Mouse (Mus musculus) midbrain, embryonic 12.5 days (tissue): Measurements from ENCODE around the gene Lcmt1. TPM values are rescaled to one million over a fixed set of nuclear protein-coding genes. Genes with fewer than 3 reads are reported as not detected.

Experiments used
- ATAC-seq: fragments of 200-750 bp; cut with Nextera tagmentation; 2 replicates; pipeline ENCODE4 v1.8.0; 2017; ENCODE audit warnings: low read depth, moderate TSS enrichment, moderate library complexity; ENCODE audit not compliant: low FRiP score
- H3K27ac ChIP-seq: fragments of 300-500 bp; sonication (generic); replicated peaks from 2 replicates; pipeline ENCODE4 v1.5.1; 2016; ENCODE audit warnings: mild to moderate bottlenecking
- H3K27me3 ChIP-seq: fragments of 300-500 bp; sonication (generic); 2 replicates; pipeline ENCODE4 v1.6.1; 2016; ENCODE audit warnings: mild to moderate bottlenecking
- H3K36me3 ChIP-seq: fragments of 300-500 bp; sonication (generic); 2 replicates; pipeline ENCODE4 v1.6.1; 2016
- H3K4me1 ChIP-seq: fragments of 300-500 bp; sonication (generic); 2 replicates; pipeline ENCODE4 v1.6.1; 2016
- H3K4me2 ChIP-seq: fragments of 300-500 bp; sonication (generic); replicated peaks from 2 replicates; pipeline ENCODE4 v1.6.1; 2016; ENCODE audit warnings: mild to moderate bottlenecking, moderate library complexity
- H3K4me3 ChIP-seq: fragments of 300-500 bp; sonication (generic); 2 replicates; pipeline ENCODE4 v1.5.1; 2016; ENCODE audit warnings: mild to moderate bottlenecking
- H3K9ac ChIP-seq: fragments of 300-500 bp; sonication (generic); replicated peaks from 2 replicates; pipeline ENCODE4 v1.6.1; 2016; ENCODE audit warnings: mild to moderate bottlenecking, moderate library complexity
- H3K9me3 ChIP-seq: fragments of 300-500 bp; sonication (generic); 2 replicates; pipeline ENCODE4 v1.6.1; 2016; ENCODE audit warnings: mild to moderate bottlenecking
- WGBS: fragments of 180-500 bp; shearing (Covaris S2); methylation state at CpG from one replicate; pipeline ENCODE4 v1.1.7; 2016; 5-methylcytosine and 5-hydroxymethylcytosine counted together
- polyA plus RNA-seq: library from polyadenylated mRNA; unstranded; fragments of >200 nt; fragmentation: Nextera tagmentation; extraction: Ambion mirVana; gene quantifications from 2 replicates; pipeline ENCODE4 v1.2.1, GENCODE M21; 2016

Lcmt1 gene
- polyA plus RNA-seq: 62.3 and 64.0 TPM in 2 replicates

DNA sequence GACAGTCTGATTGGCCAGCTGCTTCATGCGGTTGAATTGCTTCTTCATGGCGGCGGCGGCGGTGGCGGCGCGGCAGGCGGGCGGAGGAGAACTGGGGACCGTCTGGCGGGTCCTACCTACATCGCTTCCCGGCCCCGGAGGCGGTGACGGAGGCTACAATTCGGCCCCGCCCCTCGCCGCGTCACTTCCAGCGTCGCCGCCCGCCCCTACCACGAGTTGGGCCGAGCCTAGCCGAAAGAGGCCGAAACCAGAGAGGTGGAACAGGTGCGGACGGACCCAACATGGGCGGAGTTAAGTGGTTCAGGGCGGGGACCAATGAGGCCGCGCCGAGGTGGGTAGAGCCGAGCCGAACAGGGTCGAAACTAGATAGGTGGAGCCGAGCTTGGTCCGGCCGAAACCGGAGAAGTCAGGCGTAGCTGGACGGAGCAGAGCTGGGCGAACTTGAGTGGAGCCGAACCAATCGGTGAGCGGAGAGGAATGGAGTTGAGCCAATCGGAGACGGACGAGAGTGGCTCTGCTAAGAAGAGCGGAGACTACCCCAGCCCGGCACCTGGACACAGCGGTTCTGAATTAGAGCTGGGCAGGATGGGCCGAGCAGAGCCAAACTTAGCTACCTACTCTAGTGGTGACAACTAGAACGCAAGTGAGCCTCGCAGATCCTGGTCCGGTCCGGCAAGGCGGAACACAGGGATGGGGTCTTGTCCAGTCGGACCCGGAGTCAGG lies at the start of gene Lcmt1, which contains the start of gene Arhgap17:
Gene Lcmt1, plus strand, starts transcription at position 26 of the 723 bp plus-strand sequence.
Gene Arhgap17, minus strand, starts transcription at position 157 of the 723 bp plus-strand sequence.
- Histone ChIP-seq H3K4me1 (peaks cover 33% of the 10 kb centered on the region), H3K27ac (peak within 1 kb of the TSS; percentile 89), H3K4me2 (peak within 1 kb of the TSS; percentile 81), H3K27me3 (no peaks in the 10 kb centered on the region; the same call in 1 of the 2 replicates), H3K9me3 (no peaks in the 10 kb centered on the region), H3K36me3 (no peaks in the 10 kb centered on the region), H3K9ac (peak within 1 kb of the TSS; percentile 87), H3K4me3 (peak within 1 kb of the TSS; percentile 83)
- under 1% methylated on average over 64 of the region's 64 CpGs for WGBS
- peak; percentile 96 for ATAC-seq

DNA sequence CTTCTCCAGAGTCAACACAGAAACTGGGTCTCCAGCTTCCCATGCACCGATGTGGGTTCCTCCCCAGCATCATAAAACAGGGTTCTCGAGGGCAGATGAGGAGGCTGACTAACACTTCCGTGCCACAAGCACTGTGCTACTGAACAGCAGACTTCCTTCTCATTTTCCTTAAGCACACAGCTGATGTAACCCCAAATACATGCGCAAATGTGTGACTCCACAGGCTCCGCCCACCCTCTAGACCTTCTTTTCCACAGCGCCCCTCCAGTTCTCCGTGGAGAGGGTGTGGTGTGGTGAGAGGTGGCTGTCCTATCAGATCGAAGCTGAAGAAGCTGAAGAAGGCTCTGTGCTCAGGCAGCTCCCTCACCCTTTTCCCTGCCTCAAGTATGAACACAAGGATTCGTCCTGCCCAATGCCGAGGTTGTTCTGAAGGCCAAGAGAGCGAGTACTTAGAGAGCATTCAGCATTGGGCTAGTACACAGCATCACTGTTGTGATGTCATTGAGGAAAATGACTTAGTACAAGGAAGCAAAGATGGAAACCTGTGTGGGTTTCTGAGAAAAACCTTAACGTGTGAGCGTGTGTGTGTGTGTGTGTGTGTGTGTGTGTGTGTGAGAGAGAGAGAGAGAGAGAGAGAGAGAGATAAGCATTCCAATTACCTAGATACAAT lies 47.0 kb upstream of the Lcmt1 start:
- WGBS: 92% methylated on average over 13 of the region's 13 CpGs
- Histone ChIP-seq H3K9me3 (no peaks in the 10 kb centered on the region), H3K9ac (no peak overlapping the region), H3K4me3 (no peak overlapping the region), H3K4me1 (no peaks in the 10 kb centered on the region), H3K4me2 (no peak overlapping the region), H3K36me3 (peaks cover 80% of the 10 kb centered on the region), H3K27ac (no peak overlapping the region), H3K27me3 (no peaks in the 10 kb centered on the region)
- ATAC-seq: no peak

DNA sequence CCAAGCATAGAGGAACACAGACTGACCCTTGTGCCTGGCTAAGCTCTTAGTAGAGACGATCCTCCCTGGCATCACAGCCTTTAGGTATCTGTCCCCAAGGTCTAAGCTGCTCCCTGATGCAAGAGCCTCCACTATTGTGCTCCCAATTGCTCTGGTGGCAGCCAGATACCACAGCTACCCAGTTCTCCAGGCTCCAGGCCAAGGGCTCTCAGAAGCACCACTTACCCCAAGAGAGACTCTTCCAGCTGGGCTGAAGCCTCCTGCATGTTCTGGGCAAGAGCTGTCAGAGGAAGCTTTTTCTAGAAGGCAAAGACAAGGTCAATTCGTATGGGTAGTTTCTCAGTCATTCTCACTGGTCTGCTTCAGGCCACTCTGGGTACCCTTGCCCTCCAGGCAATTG lies 46.2 kb upstream of the Lcmt1 start:
- Histone ChIP-seq H3K4me1 (0 out of 2 replicates have a peak, but pooled peaks cover 3% of the 10 kb centered on the region), H3K9ac (no peak overlapping the region), H3K27ac (no peak overlapping the region), H3K9me3 (no peaks in the 10 kb centered on the region), H3K27me3 (no peaks in the 10 kb centered on the region), H3K4me3 (no peak overlapping the region), H3K4me2 (no peak overlapping the region), H3K36me3 (peaks cover 73% of the 10 kb centered on the region)
- 86% methylated on average over 2 of the region's 2 CpGs for WGBS
- ATAC-seq: no peak

DNA sequence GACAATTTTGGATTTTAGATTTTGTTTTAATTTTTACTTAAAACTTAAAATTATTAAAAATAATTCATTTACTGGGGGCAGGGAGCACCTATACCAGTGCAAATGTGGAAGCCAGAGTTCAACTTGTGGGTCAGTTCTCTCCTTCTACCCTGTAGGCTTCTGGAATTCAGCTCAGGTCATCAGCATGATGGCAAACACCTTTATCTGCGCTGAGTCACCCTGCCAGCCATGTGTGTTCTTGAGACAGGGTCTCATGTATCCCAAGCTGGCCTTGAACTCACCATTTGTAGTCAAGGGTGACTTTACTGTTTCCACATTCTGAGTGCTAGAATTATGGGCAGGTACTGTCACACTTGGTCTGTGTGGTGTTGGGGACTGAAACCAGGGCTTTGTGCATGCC lies 45.5 kb upstream of the Lcmt1 start:
- H3K27ac ChIP-seq: no peak overlapping the region
- 0 out of 2 replicates have a peak, but pooled peaks cover 6% of the 10 kb centered on the region for H3K4me1 ChIP-seq
- ATAC-seq: no peak
- peaks cover 66% of the 10 kb centered on the region for H3K36me3 ChIP-seq
- H3K9ac ChIP-seq: no peak overlapping the region
- 94% methylated on average over 1 of the region's 1 CpGs for WGBS
- no peaks in the 10 kb centered on the region for H3K9me3 ChIP-seq
- no peak overlapping the region for H3K4me2 ChIP-seq
- H3K27me3 ChIP-seq: no peaks in the 10 kb centered on the region
- no peak overlapping the region for H3K4me3 ChIP-seq

DNA sequence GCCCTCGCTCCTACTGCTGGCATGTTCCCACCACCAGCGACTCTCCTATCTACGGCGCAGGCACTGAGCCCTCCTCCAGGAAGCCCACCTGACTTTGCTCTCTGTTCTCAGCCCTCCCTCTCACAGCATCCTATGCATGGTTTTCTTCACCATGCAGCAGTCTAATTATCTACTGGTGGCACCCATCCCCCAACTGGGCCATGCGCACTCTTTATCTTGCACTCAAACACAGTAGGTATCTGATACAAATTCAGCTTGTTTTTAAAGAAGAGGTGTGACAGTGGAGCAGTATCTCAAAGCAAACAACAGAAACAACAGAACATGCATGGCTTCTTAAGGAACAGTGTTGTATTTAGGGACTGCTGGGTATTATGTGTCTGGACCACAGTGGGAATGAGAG lies 43.5 kb upstream of the Lcmt1 start:
- no peaks in the 10 kb centered on the region for H3K27me3 ChIP-seq
- no peak overlapping the region for H3K9ac ChIP-seq
- H3K27ac ChIP-seq: no peak overlapping the region
- H3K4me1 ChIP-seq: 0 out of 2 replicates have a peak, but pooled peaks cover 6% of the 10 kb centered on the region
- no peak overlapping the region for H3K4me2 ChIP-seq
- WGBS: 87% methylated on average over 5 of the region's 5 CpGs
- H3K9me3 ChIP-seq: no peaks in the 10 kb centered on the region
- no peak for ATAC-seq
- no peak overlapping the region for H3K4me3 ChIP-seq
- peaks cover 50% of the 10 kb centered on the region for H3K36me3 ChIP-seq

DNA sequence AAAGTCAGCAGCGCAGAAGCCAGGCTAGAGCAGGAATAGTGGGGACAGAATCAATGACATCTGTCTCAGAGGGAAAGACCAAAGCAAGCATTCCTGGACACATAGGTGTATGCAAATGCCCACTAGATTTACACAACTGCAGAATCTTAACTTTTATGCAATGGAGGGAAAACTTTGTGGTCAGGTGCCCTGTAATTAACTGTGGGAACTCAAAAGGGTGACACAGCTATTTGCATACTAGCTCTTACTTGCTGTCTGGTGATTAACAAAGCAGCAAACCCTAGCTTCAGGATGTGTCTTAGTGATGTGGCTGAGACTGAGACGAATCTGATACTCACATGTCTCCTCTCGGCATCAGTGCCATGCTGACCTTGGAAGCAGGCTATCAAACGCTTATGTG lies 42.7 kb upstream of the Lcmt1 start:
- Histone ChIP-seq H3K9me3 (no peaks in the 10 kb centered on the region), H3K27ac (no peak overlapping the region), H3K27me3 (no peaks in the 10 kb centered on the region), H3K4me1 (0 out of 2 replicates have a peak, but pooled peaks cover 6% of the 10 kb centered on the region), H3K4me2 (no peak overlapping the region), H3K9ac (no peak overlapping the region), H3K4me3 (no peak overlapping the region), H3K36me3 (peaks cover 42% of the 10 kb centered on the region)
- no peak for ATAC-seq
- WGBS: 93% methylated on average over 4 of the region's 4 CpGs

DNA sequence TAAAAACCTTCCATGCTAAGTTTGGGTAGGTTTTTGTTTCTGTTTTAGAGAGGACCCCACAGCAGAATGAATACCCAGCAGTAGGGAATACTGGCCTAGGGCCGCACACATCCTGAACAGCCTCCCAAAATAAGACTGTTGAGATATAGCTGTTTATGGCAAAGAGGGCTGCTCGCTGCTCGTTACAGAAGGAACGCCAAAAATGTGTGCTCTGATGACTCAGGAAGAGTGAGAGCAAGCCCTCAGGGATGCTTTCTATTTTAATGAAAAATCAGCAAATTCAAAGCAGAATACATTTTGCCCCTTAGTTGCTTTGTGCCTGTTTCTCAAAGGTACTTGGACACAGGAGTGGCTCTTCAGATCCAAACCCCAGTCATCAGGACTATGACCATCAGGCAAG lies 41.7 kb upstream of the Lcmt1 start:
- 0 out of 2 replicates have a peak, but pooled peaks cover 6% of the 10 kb centered on the region for H3K4me1 ChIP-seq
- 90% methylated on average over 4 of the region's 4 CpGs for WGBS
- H3K9ac ChIP-seq: no peak overlapping the region
- H3K4me2 ChIP-seq: no peak overlapping the region
- H3K4me3 ChIP-seq: no peak overlapping the region
- no peaks in the 10 kb centered on the region for H3K27me3 ChIP-seq
- no peak overlapping the region for H3K27ac ChIP-seq
- ATAC-seq: no peak
- H3K36me3 ChIP-seq: peaks cover 33% of the 10 kb centered on the region
- H3K9me3 ChIP-seq: no peaks in the 10 kb centered on the region

DNA sequence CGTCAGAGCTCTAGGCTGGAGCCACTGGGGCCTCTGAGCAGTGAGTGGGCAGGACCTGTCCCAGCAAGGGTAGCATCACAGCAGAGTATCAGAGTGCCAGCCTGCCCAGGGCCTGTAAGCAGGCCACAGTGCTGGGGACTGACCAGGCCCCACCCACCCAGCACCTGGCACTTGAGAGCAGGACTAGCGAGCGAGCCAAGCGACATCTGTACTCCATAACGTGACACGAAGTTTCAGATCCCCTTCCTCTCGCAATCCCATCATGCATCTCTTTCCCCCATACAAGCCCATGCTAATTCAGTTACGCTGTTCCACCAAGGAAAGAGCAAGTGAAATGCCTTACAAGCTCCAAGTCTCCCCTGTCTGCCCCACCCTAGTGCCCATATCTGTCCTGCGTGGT lies 39.1 kb upstream of the Lcmt1 start:
- Histone ChIP-seq H3K36me3 (peaks cover 21% of the 10 kb centered on the region), H3K27ac (no peak overlapping the region), H3K9ac (no peak overlapping the region), H3K4me2 (no peak overlapping the region), H3K9me3 (no peaks in the 10 kb centered on the region), H3K27me3 (no peaks in the 10 kb centered on the region), H3K4me3 (no peak overlapping the region), H3K4me1 (0 out of 2 replicates have a peak, but pooled peaks cover 6% of the 10 kb centered on the region)
- 90% methylated on average over 9 of the region's 9 CpGs for WGBS
- no peak for ATAC-seq

DNA sequence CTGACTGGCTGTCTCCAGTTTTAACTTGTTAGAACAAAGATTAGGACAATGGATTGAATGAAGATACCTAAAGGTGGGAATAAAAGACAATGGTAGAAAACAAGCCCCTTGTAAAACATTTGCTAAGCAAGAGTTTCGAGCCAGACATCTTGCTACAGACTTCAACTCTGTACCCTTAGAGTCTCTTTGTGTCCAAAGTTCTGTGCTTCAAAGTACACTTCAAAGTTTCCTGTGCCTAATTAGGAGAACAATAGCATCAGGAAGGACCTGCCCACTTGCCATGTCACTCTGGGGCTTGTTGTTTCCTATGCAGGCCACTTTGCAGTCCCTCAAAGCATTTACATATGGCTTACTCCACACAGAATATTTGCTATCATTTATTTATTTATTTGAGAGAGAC lies 33.3 kb upstream of the Lcmt1 start:
- Histone ChIP-seq H3K4me1 (peaks cover 8% of the 10 kb centered on the region), H3K36me3 (0 out of 2 replicates have a peak, but pooled peaks cover 2% of the 10 kb centered on the region), H3K9me3 (no peaks in the 10 kb centered on the region), H3K27me3 (no peaks in the 10 kb centered on the region), H3K27ac (no peak overlapping the region), H3K9ac (no peak overlapping the region), H3K4me2 (no peak overlapping the region), H3K4me3 (no peak overlapping the region)
- WGBS: 71% methylated on average over 1 of the region's 1 CpGs
- no peak for ATAC-seq

DNA sequence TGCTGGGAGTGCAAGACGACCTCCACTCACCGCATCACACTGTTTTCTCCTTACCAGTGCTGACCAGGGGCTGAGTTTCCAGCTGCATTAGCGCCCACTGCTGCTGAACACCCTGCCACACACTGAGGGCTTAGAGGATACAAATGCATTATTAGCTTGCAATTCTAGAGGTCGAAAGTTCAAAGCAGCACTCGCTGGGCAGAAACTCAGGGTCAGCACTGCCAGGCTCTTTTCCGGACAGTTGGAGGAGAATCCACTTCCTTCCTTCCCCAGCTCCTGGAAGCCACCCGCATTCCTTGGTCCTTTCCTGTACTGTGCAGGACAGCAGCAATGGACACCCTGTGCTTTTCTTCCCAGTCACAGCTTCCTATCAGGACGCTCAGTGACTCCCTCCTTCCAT lies 31.2 kb upstream of the Lcmt1 start:
- 50% methylated on average over 8 of the region's 8 CpGs for WGBS
- 0 out of 2 replicates have a peak, but pooled peaks cover 2% of the 10 kb centered on the region for H3K36me3 ChIP-seq
- no peaks in the 10 kb centered on the region for H3K27me3 ChIP-seq
- no peak overlapping the region for H3K4me3 ChIP-seq
- no peak overlapping the region for H3K4me2 ChIP-seq
- H3K27ac ChIP-seq: no peak overlapping the region
- H3K9ac ChIP-seq: no peak overlapping the region
- no peaks in the 10 kb centered on the region for H3K9me3 ChIP-seq
- H3K4me1 ChIP-seq: peaks cover 26% of the 10 kb centered on the region
- ATAC-seq: no peak

DNA sequence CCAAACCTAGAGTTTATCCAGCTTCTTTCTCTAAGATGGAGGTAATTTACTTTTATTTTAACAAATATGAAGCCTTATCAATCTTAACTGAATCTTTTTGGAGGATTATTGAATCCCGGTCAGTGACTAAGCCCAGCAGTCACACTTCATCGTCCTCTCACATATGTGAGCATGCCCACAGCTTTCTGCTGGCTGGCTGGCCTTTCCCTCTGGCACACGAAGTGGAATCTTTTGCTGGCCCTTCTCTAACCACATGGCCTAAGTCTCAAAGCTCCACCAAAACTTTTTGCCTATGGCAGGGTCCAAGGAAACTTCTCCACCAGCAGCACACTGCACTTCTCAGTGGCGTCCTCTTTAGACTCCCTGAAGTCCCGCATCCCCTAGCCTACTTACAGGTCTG lies 27.7 kb upstream of the Lcmt1 start:
- H3K9ac ChIP-seq: no peak overlapping the region
- no peak overlapping the region for H3K4me2 ChIP-seq
- H3K36me3 ChIP-seq: 0 out of 2 replicates have a peak, but pooled peaks cover 2% of the 10 kb centered on the region
- ATAC-seq: no peak
- no peak overlapping the region for H3K4me3 ChIP-seq
- no peaks in the 10 kb centered on the region for H3K9me3 ChIP-seq
- WGBS: 38% methylated on average over 5 of the region's 5 CpGs
- peaks cover 26% of the 10 kb centered on the region for H3K4me1 ChIP-seq
- H3K27ac ChIP-seq: no peak overlapping the region
- H3K27me3 ChIP-seq: no peaks in the 10 kb centered on the region

DNA sequence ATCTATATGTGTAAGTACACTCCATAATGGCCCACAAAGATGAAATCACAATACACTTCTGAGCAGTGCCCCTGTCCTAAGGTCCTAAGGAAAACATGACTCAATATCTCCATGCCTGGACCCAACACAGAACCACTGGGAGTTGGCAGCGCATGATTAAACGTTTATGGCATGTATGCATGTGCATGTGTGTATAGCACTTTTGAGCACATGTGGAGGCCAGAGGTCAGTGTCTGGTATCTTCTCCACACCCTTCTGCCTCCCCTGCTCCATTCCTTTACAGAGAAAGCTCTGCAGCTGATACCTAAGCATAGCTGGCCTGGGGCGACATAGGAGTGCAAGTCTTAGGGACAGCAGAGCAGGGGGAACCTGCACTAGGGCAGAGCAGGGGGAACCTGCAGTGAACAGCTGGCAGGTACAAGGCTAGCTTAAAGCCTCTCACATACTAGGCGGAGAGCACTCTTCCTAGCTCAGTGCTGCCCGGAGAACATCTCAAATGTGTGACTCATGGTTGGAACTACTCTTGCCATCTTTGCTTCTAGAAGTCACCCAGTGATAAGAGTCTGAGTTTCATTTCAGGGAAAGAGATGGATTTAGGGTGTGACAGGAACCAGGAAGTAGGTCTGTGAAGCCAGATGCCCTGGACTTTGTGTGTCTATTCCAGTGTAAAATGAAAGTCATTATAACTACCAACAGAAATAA lies 25.4 kb upstream of the Lcmt1 start:
- no peak for ATAC-seq
- no peak overlapping the region for H3K9ac ChIP-seq

More for the DNA sequence above, 25.4 kb upstream of the Lcmt1 start:
- H3K27ac ChIP-seq: no peak overlapping the region
- no peak overlapping the region for H3K4me3 ChIP-seq
- no peaks in the 10 kb centered on the region for H3K27me3 ChIP-seq
- H3K36me3 ChIP-seq: 0 out of 2 replicates have a peak, but pooled peaks cover 2% of the 10 kb centered on the region
- H3K4me1 ChIP-seq: peaks cover 26% of the 10 kb centered on the region
- no peak overlapping the region for H3K4me2 ChIP-seq
- 94% methylated on average over 5 of the region's 5 CpGs for WGBS
- H3K9me3 ChIP-seq: no peaks in the 10 kb centered on the region
